Mouse (Mus musculus): ENCODE measurements around the gene Gm36864. TPM values are rescaled to one million over a fixed set of nuclear protein-coding genes. Genes with fewer than 3 reads are reported as not detected.
"Not testable (repeated sequence)": the region's sequence is repeated elsewhere in the genome, so short reads cannot be mapped to it uniquely, and the experiment has no call there.

The Gm36864 gene
- polyA plus RNA-seq (2015; fragmentation: Nextera tagmentation; extraction: Ambion mirVana): not detected in 2 replicates

DNA sequence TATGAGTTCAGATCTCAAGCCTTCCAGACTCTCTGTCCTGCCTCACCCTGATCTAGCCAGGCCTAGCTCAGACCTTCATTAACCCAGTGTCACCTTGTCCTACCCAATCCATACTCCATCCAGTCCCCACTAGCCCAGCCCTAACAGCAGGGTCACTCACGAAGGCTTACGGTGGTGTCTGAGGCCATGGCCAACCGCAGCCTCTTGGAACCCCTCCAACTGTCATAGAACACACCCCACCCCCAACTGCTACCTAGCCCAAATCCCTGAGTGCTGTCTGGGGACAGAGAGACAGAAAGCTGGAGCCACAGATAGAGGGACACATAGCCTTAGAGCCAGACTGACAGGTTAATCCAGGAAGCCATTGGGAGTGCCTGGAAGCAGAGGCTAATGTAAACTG, at the start of gene Gm36864:
Gene Gm36864 (plus strand): TSS at position 269 of the 400 bp plus-strand sequence.
- no peak within 1 kb of the TSS for H3K9ac ChIP-seq

DNA sequence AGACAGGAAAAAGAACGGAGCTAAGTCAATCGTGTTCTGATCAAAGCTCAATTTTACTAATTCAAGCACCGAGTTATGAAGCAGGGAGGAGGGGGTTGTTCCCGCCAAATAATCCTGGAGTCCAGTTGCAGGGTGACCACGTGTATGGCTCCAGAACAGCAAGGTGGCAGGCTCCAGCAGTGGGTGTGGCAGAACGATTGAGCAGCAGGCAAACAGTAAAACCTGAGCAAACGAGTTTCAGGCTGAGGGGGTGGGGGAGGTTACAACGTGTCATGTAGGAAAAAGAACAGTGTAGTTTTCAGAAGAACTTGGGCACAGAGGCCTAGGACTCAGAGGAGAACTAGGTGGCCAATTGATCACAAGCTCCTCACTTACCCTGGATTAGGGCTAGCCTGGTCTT, 49.5 kb upstream of the Gm36864 start:
- H3K27ac ChIP-seq; H3K9me3 ChIP-seq; H3K36me3 ChIP-seq; H3K4me1 ChIP-seq; H3K4me3 ChIP-seq; H3K9ac ChIP-seq; H3K27me3 ChIP-seq; H3K4me2 ChIP-seq; ATAC-seq (ENCODE audit: borderline replicate concordance, extremely low read depth, low FRiP score, low TSS enrichment): not testable (repeated sequence)
- WGBS: 51% methylated on average over 8 of the region's 8 CpGs

More for the DNA sequence above, at the start of gene Gm36864:
- peak; percentile 46; the same call in 1 of the 2 replicates for ATAC-seq (ENCODE audit: borderline replicate concordance, extremely low read depth, low FRiP score, low TSS enrichment)
- 67% methylated on average over 3 of the region's 3 CpGs for WGBS
- Histone ChIP-seq H3K4me2 (no peak within 1 kb of the TSS), H3K27ac (no peak within 1 kb of the TSS), H3K36me3 (no peaks in the 10 kb centered on the region), H3K4me1 (no peaks in the 10 kb centered on the region), H3K27me3 (no peaks in the 10 kb centered on the region), H3K9me3 (no peaks in the 10 kb centered on the region), H3K4me3 (no peak within 1 kb of the TSS)

DNA sequence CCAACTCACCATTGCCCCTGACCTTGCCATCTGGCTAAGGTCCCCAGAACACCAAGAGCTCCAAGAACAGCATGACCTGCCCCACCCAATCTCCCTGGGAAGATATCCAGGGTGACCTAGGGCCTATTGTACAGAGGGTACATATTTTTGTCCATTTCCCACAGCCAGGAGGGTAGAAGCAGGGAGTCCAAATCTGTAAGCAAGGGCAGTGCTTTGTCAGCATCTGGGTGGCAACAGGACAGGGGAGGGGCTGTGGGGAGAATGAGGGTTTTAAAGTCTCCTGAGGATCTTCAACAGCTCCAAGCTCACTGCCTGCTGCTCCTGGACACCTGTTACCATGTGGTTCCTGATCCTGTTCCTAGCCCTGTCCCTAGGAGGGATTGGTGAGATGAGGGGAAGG, 48.0 kb upstream of the Gm36864 start, which contains the start of gene Klk1b24:
Gene Klk1b24 (plus strand): TSS at position 301 of the 400 bp plus-strand sequence.
- not testable (repeated sequence) for H3K4me2 ChIP-seq; H3K27ac ChIP-seq; H3K4me3 ChIP-seq; H3K4me1 ChIP-seq; H3K36me3 ChIP-seq; H3K9ac ChIP-seq; H3K9me3 ChIP-seq; ATAC-seq (ENCODE audit: borderline replicate concordance, extremely low read depth, low FRiP score, low TSS enrichment); H3K27me3 ChIP-seq

DNA sequence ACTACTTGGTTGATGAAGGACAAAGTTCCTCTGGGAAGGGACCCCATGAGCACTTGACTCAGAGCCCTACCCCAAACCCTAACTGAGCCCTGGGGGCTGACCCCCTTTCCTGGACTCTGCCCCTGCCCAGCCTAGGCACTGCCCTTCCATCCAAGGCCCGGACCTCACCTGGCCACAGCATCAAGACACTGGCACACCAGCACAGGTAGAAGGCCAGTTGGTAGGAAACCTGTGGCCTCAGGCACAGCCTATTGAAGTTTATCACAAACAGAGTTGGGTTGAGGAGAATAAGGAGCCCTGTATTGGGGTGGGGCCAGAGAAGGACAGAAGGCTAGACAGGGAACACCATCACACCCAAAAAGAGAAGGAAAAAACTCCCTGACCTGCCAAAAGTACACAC, 42.5 kb upstream of the Gm36864 start:
- not testable (repeated sequence) for H3K9me3 ChIP-seq; H3K27ac ChIP-seq; ATAC-seq (ENCODE audit: borderline replicate concordance, extremely low read depth, low FRiP score, low TSS enrichment); H3K27me3 ChIP-seq; H3K4me2 ChIP-seq; H3K4me1 ChIP-seq; H3K4me3 ChIP-seq; H3K9ac ChIP-seq; H3K36me3 ChIP-seq
- 86% methylated on average over 1 of the region's 1 CpGs for WGBS

DNA sequence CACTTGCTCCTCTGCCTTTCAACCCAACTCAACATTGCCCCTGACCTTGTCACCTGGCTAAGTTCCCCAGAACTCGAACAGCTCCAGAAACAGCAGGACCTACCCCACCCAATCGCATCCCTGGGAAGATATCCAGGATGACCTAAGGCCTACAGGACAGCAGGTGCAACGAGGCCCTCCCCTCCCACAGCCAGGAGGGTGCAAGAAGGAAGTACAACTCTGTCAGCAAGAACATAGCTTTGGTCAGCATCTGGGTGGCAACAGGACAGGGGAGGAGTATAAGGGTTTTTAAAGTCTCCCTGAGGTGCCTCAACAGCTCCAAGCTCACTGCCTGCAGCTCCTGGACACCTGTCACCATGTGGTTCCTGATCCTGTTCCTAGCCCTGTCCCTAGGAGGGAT, 38.1 kb upstream of the Gm36864 start, which contains the start of gene Klk1b3:
Gene Klk1b3 (plus strand): TSS at position 301 of the 400 bp plus-strand sequence.
- WGBS: 52% methylated on average over 3 of the region's 3 CpGs
- no peaks in the 10 kb centered on the region for H3K9me3 ChIP-seq
- no peak for ATAC-seq (ENCODE audit: borderline replicate concordance, extremely low read depth, low FRiP score, low TSS enrichment)
- no peaks in the 10 kb centered on the region for H3K27me3 ChIP-seq
- no peaks in the 10 kb centered on the region for H3K4me1 ChIP-seq
- H3K9ac ChIP-seq: no peak within 1 kb of the TSS
- H3K4me2 ChIP-seq: no peak within 1 kb of the TSS
- H3K36me3 ChIP-seq: no peaks in the 10 kb centered on the region
- H3K27ac ChIP-seq: no peak within 1 kb of the TSS
- H3K4me3 ChIP-seq: no peak within 1 kb of the TSS

DNA sequence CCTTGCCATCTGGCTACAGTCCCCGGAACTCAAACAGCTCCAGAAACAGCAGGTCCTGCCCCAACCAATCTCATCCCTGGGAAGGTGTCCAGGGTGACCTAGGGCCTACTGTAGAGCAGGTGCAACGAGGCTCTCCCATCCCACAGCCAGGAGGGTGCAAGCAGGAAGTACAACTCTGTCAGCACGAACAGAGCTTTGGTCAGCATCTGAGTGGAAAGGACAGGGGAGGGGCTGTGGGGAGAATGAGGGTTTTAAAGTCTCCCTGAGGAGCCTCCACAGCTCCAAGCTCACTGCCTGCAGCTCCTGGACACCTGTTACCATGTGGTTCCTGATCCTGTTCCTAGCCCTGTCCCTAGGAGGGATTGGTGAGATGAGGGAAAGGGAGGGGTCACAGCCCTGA, 28.8 kb upstream of the Gm36864 start, which contains the start of gene Klk1b4:
Gene Klk1b4 (plus strand): TSS at position 301 of the 400 bp plus-strand sequence.
- H3K4me1 ChIP-seq; H3K9ac ChIP-seq; H3K4me3 ChIP-seq; H3K36me3 ChIP-seq; H3K9me3 ChIP-seq; H3K27me3 ChIP-seq; H3K4me2 ChIP-seq; ATAC-seq (ENCODE audit: borderline replicate concordance, extremely low read depth, low FRiP score, low TSS enrichment); H3K27ac ChIP-seq: not testable (repeated sequence)
- WGBS: 31% methylated on average over 3 of the region's 3 CpGs

DNA sequence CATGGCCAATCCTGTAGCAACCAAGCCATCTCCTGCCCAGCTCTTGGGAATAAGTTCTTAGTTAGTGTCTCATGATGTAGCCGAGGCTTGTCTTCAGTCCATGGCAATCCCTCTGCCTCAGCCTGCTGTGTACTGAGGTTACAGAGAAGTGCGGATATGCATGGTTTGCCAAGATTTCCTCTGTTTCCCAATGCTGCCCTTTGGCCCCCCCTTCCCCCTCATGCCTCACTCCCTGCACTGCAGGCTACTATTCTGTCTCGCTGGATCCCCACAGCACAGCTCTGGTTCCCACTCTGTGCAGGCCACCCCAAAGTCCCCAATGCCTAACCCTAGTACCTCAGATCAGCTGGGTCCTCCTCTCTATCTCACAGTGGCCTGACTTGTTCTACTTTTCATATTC, 27.7 kb upstream of the Gm36864 start:
- Histone ChIP-seq H3K4me2 (no peak overlapping the region), H3K36me3 (no peaks in the 10 kb centered on the region), H3K27ac (no peak overlapping the region), H3K4me3 (no peak overlapping the region), H3K27me3 (no peaks in the 10 kb centered on the region), H3K4me1 (no peaks in the 10 kb centered on the region), H3K9me3 (no peaks in the 10 kb centered on the region), H3K9ac (no peak overlapping the region)
- 79% methylated on average over 3 of the region's 3 CpGs for WGBS
- no peak for ATAC-seq (ENCODE audit: borderline replicate concordance, extremely low read depth, low FRiP score, low TSS enrichment)

DNA sequence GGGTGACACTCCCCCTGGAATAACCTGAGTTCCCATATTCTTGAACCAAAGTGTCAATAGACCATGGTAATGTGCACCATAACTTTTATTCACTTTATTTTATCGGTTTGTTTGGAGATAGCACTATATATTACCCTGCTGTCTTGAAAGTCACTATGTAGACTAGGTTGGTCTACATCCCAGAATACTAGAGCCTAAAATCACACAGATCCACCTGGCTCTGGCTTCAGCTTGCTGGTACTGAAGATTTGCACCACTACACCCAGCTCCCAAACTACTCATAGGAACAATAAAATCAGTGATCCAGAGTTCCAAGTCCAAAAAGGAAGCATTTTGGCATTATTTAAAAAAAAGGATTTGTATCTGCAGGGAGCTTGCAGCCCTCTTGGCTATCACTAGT, 20.3 kb upstream of the Gm36864 start, which contains the start of gene Klk1b5:
Gene Klk1b5 (plus strand): TSS at position 301 of the 400 bp plus-strand sequence.
- Histone ChIP-seq H3K27ac (no peak within 1 kb of the TSS), H3K4me3 (no peak within 1 kb of the TSS), H3K27me3 (no peaks in the 10 kb centered on the region), H3K9me3 (no peaks in the 10 kb centered on the region), H3K4me2 (no peak within 1 kb of the TSS), H3K36me3 (no peaks in the 10 kb centered on the region), H3K4me1 (no peaks in the 10 kb centered on the region), H3K9ac (no peak within 1 kb of the TSS)
- 71% methylated on average over 1 of the region's 1 CpGs for WGBS
- no peak for ATAC-seq (ENCODE audit: borderline replicate concordance, extremely low read depth, low FRiP score, low TSS enrichment)

DNA sequence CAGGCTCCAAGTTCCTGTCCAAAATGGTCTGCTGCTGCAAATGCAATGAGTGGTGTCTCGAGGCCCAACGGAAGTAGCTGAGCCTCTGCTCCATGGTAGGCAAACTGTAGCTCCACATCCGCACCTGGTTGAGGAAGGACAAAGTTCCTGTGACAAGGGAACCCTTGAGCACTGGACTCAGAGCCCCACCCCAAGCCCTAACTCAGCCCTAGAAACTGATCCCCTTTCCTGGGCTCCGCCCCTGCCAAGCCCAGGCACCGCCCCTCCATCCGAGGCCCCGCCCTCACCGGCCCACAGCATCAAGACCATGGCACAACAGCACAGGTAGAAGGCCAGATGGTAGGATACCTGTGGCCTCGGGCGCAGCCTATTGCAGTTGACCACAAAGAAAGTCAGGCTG, 14.4 kb upstream of the Gm36864 start:
- ATAC-seq (ENCODE audit: borderline replicate concordance, extremely low read depth, low FRiP score, low TSS enrichment); H3K4me2 ChIP-seq; H3K27ac ChIP-seq; H3K9me3 ChIP-seq; H3K4me1 ChIP-seq; H3K4me3 ChIP-seq; H3K36me3 ChIP-seq; H3K9ac ChIP-seq; H3K27me3 ChIP-seq: not testable (repeated sequence)
- WGBS: 59% methylated on average over 8 of the region's 10 CpGs

DNA sequence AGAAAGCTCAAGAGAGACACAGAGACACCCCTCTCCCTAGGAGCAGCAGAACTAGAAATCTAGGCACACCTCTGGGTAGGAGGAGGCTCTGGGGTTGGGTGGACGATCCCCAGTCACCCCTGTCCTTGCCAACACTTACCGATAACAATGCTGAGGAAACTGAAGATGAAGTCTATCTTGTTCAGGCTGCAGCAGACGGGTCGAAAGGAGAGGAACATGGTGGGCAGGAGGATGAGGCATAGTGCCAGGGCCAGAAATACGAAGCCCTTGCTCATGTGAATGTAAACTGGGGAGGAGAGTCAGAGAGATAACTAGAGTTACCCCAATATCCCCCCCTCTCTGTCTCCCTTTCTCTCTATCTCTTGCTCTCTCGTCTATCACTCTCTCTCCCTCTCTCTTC, 13.6 kb upstream of the Gm36864 start:
- H3K36me3 ChIP-seq; H3K9me3 ChIP-seq; H3K9ac ChIP-seq; H3K4me3 ChIP-seq; H3K27ac ChIP-seq; H3K4me2 ChIP-seq; H3K4me1 ChIP-seq; ATAC-seq (ENCODE audit: borderline replicate concordance, extremely low read depth, low FRiP score, low TSS enrichment); H3K27me3 ChIP-seq: not testable (repeated sequence)
- 55% methylated on average over 6 of the region's 6 CpGs for WGBS

DNA sequence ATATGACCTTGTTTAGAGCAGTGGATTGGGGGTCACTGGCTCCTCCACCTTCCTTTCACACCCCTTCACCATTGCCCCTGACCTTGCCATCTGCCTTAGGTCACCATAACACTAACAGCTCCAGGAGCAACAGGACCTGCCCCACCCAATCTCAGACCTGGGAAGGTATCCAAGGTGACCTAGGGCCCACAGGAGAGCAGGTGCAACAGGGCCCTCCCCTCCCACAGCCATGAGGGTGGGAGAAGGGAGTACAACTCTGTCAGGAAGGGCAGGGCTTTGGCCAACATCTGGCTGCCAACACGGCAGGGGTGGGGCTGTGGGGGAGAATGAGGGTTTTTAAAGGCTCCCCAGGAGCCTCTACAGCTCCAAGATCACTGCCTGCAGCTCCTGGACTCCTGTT, 10.9 kb upstream of the Gm36864 start, which contains the start of gene Klk1:
Gene Klk1 (plus strand): TSS at position 285 of the 400 bp plus-strand sequence.
- Histone ChIP-seq H3K4me1 (no peaks in the 10 kb centered on the region), H3K27ac (no peak within 1 kb of the TSS), H3K9me3 (no peaks in the 10 kb centered on the region), H3K36me3 (no peaks in the 10 kb centered on the region), H3K4me2 (no peak within 1 kb of the TSS), H3K4me3 (no peak within 1 kb of the TSS), H3K9ac (no peak within 1 kb of the TSS), H3K27me3 (no peaks in the 10 kb centered on the region)
- ATAC-seq (ENCODE audit: borderline replicate concordance, extremely low read depth, low FRiP score, low TSS enrichment): no peak
- 42% methylated on average over 1 of the region's 1 CpGs for WGBS

DNA sequence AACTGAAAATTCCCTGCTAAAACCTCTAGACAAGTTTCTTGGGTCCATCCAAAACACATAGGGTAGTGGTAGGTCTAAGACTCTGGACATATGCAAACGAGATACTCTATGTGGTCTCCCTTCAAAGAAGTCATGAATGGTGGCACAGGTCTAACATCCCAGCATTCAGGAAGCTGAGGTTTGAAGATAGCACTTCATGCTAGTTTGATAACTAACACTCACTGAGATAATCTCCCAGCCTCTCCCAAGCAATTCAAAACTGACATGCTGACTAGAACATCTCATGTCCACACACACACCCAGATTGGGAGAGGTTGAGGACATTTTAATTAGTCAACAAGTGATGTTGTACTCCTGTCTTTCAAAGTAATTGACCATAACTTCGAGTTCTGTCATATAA, 3.9 kb downstream of the Gm36864 start:
- H3K27ac ChIP-seq: no peak overlapping the region
- 32% methylated on average over 2 of the region's 2 CpGs for WGBS
- no peak for ATAC-seq (ENCODE audit: borderline replicate concordance, extremely low read depth, low FRiP score, low TSS enrichment)
- no peak overlapping the region for H3K4me3 ChIP-seq
- H3K4me2 ChIP-seq: no peak overlapping the region
- H3K27me3 ChIP-seq: no peaks in the 10 kb centered on the region
- no peak overlapping the region for H3K9ac ChIP-seq
- no peaks in the 10 kb centered on the region for H3K9me3 ChIP-seq
- no peaks in the 10 kb centered on the region for H3K36me3 ChIP-seq
- H3K4me1 ChIP-seq: peaks cover under 1% of the 10 kb centered on the region; the same call in 1 of the 2 replicates

DNA sequence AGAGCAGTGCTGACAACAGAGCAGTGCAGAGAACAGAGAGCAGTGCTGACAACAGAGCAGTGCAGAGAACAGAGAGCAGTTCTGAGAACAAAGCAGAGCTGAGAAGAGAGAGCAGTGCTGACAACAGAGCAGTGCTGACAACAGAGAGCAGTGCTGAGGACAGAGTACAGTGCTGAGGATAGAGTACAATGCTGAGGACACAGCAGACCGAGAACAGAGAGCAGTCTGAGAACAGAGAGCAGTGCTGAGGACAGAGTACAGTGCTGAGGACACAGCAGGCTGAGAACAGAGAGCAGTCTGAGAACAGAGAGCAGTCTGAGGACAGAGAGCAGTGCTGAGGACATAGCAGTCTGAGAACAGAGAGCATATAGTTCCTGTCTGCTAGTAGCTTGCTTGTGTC, 4.7 kb downstream of the Gm36864 start:
- Histone ChIP-seq H3K9ac (no peak overlapping the region), H3K4me3 (no peak overlapping the region), H3K4me1 (peaks cover 7% of the 10 kb centered on the region; the same call in 1 of the 2 replicates), H3K36me3 (no peaks in the 10 kb centered on the region), H3K27ac (no peak overlapping the region), H3K4me2 (no peak overlapping the region), H3K27me3 (no peaks in the 10 kb centered on the region), H3K9me3 (no peaks in the 10 kb centered on the region)
- no peak for ATAC-seq (ENCODE audit: borderline replicate concordance, extremely low read depth, low FRiP score, low TSS enrichment)
- WGBS: 33% methylated on average over 1 of the region's 1 CpGs

Data from lung, embryonic 15.5 days (tissue).